Mouse (Mus musculus) embryo, embryonic 11 days (tissue): ENCODE measurements around the gene Gm3095.
"Not testable (repeated sequence)": the region's sequence is repeated elsewhere in the genome, so short reads cannot be mapped to it uniquely, and the experiment has no call there.

Source experiments
- DNase-seq: peaks from one replicate; pipeline ENCODE4 v3.0.0-alpha.2; 2015

Gene Gm3095

GRCm38 (mm10) chr14:3963247-3963646 lies at the start of gene Gm3095:
Gene Gm3095 (plus strand): TSS chr14:3963547.
- not testable (repeated sequence) for DNase-seq

GRCm38 (mm10) chr14:3931456-3931855 lies 31.9 kb upstream of the Gm3095 start, which contains the start of gene Gm3029:
Gene Gm3029 (plus strand): TSS chr14:3931756.
- not testable (repeated sequence) for DNase-seq

- DNase-seq = not testable (repeated sequence)
Measured at GRCm38 (mm10) chr14:3998094-3998493, 34.7 kb downstream of the Gm3095 start, which contains the start of gene Gm3099. Gene Gm3099 (plus strand): TSS chr14:3998394.
